Mouse (Mus musculus) embryonic fibroblast, embryonic 13.5 days (primary cell): ENCODE measurements around the gene Il5.

ENCODE experiments used
- CTCF ChIP-seq: IDR thresholded peaks from 2 replicates; pipeline ENCODE4 v1.5.1; 2011; ENCODE audit warnings: mild to moderate bottlenecking, control low read depth, low read length, moderate library complexity, borderline replicate concordance; ENCODE audit not compliant: insufficient read depth
- POLR2A ChIP-seq: IDR thresholded peaks from 2 replicates; pipeline ENCODE4 v1.6.1; 2011; ENCODE audit warnings: low read depth, mild to moderate bottlenecking, control low read depth, low read length, moderate library complexity

GRCm38 (mm10) chr11:53763496-53764140 is 43.0 kb downstream of the Il5 start:
- peak; percentile 78 for TF ChIP-seq POLR2A
- no peak for TF ChIP-seq CTCF
